Mouse (Mus musculus) embryonic fibroblast, embryonic 13.5 days (primary cell): Measurements from ENCODE around the gene Zswim1.
"Not testable (repeated sequence)": the region's sequence is repeated elsewhere in the genome, so short reads cannot be mapped to it uniquely, and the experiment has no call there.

Source experiments
- CTCF ChIP-seq: IDR thresholded peaks from 2 replicates; pipeline ENCODE4 v1.5.1; 2011; ENCODE audit warnings: mild to moderate bottlenecking, control low read depth, low read length, moderate library complexity, borderline replicate concordance; ENCODE audit not compliant: insufficient read depth
- POLR2A ChIP-seq: IDR thresholded peaks from 2 replicates; pipeline ENCODE4 v1.6.1; 2011; ENCODE audit warnings: low read depth, mild to moderate bottlenecking, control low read depth, low read length, moderate library complexity

DNA sequence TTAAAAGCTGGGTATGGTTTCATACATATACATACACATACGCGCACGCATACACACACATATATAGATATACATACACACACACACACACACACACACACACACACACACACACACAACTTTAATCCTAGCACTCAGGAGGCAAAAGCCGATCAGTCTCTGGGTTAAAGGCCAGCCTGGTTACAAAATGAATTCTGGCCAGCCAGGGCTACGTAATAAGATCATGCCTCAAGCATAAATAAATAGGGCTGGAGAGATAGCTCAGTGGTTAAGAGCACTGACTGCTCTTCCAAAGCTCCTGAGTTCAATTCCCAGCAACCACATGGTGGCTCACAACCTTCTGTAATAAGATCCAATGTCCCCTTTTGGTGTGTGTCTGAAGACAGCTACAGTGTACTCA is 33.1 kb downstream of the Zswim1 start:
- TF ChIP-seq CTCF, POLR2A: not testable (repeated sequence)
